Mouse (Mus musculus) megakaryocyte, embryonic 14.5 days (primary cell): Measurements from ENCODE around the gene Olfr430.

Experiments used
- FLI1 ChIP-seq: IDR thresholded peaks from 2 replicates; pipeline ENCODE4 v1.6.1; 2012; ENCODE audit warnings: low read length, inconsistent platforms, mixed read lengths
- GATA1 ChIP-seq: IDR thresholded peaks from 3 replicates; pipeline ENCODE4 v1.6.1; 2012; ENCODE audit warnings: mixed read lengths, low read length, inconsistent platforms, borderline replicate concordance

DNA sequence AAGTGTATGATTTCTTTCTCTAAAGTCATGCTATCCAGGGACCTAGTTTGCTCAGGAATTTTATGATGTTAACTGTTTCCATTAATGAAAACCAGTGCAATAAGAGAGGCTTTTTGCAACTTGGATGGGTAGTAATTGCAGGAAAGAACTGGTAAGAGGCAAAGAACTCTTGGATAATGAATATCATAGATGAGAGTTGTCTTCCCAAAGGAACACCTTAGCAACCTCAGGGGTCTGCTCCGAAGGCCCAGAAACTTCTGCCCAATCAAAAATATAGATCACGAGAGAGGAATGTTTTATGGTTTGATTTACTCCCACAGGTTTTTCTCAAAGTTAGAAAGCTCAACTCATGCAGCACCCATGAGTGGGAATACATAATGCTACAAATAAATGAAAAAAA lies 17.6 kb downstream of the Olfr430 start, which contains the start of gene Olfr429:
- TF ChIP-seq FLI1 (no peak), GATA1 (no peak)
